Mouse (Mus musculus): ENCODE measurements around the gene Cbfa2t2.
"Not testable (repeated sequence)": the region's sequence is repeated elsewhere in the genome, so short reads cannot be mapped to it uniquely, and the experiment has no call there.

The Cbfa2t2 gene

DNA sequence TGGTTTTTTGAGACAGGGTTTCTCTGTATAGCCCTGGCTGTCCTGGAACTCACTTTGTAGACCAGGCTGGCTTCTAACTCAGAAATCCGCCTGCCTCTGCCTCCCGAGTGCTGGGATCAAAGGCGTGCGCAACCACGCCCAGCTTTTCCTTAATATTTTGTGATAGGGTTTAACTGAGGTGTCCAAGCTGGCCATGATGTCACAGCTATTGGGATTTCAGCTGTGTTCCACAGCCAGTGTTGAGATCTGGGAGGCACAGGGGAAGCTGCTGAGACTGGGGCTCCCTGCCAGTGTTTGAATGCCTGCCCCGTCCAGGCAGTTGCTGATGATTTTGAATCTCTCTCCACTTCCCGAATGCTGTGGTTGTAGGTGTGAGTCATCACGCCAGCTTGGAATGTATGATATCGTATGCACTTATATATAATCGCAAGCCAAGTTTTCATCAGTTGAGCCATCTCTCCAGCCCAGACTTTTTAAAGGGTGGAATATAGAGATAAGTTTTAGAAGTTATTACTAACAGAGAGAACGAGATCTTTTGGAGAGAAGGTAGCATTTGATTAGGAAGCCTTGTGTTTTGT, 27.4 kb downstream of the Cbfa2t2 start:
- ATAC-seq (ENCODE audit: insufficient number of reproducible peaks, low FRiP score, low TSS enrichment) = no peak

DNA sequence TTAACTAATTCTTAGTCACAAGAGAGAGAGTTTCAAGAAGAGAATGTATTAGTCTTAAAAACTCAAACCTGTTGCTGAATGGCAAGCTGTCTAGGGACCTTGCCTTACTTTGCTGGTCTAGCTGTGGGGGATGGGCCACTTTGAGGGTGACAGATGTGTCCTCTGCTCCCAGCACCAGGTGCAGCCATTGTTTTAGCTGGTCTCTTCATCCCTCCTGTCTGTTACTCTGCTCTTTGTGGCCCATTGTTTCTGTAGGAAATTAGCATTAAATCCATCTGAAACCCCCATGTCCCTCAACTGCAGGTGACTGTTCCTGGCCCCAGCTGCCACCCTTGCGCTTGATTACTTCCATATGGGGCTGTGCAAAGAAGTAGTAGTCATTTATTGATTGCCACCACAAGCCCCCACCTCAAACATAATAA, 29.6 kb downstream of the Cbfa2t2 start:
- no peak for ATAC-seq (ENCODE audit: insufficient number of reproducible peaks, low FRiP score, low TSS enrichment)

DNA sequence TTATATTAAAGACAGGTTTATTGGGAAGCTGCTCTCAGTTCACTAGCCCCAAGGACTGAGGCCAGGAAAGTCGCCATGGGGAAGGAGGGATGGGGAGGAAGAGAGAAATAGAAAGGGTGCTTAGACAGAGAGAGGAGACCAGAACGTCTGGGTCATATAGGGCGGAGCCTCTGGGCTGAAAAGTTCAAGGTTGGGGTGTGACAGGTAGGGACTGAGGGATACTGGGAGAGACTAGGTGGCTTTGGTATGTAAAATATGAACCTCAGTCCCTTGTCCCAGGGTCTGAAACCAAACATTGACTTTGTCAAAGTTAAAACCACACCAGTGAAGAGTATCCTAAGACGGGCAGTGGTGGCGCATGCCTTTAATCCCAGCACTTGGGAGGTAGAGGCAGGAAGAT, 30.9 kb downstream of the Cbfa2t2 start:
- ATAC-seq (ENCODE audit: insufficient number of reproducible peaks, low FRiP score, low TSS enrichment) = no peak

GRCm38 (mm10) chr2:154474251-154475061, 38.2 kb downstream of the Cbfa2t2 start:
- ATAC-seq (ENCODE audit: insufficient number of reproducible peaks, low FRiP score, low TSS enrichment) = no peak

DNA sequence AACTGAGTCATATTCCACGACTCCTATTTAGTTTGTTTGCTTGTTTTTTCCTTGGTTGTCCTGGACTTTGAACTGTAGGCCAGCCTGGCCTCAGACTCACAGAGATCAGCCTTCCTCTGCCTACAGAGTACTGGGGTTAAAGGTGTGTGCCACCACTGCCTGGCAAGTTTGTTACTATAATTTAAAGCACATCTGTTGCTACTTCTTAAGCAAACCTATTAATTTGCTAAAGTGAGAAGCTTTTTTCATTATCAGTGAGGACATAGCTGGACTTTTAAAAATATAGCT, 38.7 kb downstream of the Cbfa2t2 start:
- no peak for ATAC-seq (ENCODE audit: insufficient number of reproducible peaks, low FRiP score, low TSS enrichment)

- ATAC-seq (ENCODE audit: insufficient number of reproducible peaks, low FRiP score, low TSS enrichment) = no peak
These were observed 39.6 kb downstream of the Cbfa2t2 start for GRCm38 (mm10) chr2:154475861-154476260.

GRCm38 (mm10) chr2:154477028-154477427, 40.7 kb downstream of the Cbfa2t2 start:
- ATAC-seq (ENCODE audit: insufficient number of reproducible peaks, low FRiP score, low TSS enrichment) = no peak

DNA sequence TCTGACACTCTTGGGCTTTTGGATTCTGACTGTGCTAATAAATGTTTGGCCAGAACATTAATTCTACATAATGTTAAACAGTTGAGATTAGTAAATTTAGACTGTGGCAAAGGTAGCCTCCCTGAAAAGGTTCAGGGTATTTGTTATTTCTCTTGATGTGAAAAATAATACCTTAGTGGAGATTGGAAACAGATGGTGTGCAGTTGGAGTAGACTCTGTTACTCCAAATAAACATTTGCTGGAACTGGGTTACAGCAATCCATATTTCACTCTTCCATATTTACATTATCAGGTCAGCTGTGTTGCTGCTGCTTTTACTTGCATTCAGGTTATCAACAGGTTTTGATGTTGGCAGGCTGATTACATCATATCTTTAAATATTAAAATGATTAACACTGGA, 55.5 kb downstream of the Cbfa2t2 start:
- ATAC-seq (ENCODE audit: insufficient number of reproducible peaks, low FRiP score, low TSS enrichment) = 0 out of 2 replicates have a peak, but pooled peaks have one; percentile 56

DNA sequence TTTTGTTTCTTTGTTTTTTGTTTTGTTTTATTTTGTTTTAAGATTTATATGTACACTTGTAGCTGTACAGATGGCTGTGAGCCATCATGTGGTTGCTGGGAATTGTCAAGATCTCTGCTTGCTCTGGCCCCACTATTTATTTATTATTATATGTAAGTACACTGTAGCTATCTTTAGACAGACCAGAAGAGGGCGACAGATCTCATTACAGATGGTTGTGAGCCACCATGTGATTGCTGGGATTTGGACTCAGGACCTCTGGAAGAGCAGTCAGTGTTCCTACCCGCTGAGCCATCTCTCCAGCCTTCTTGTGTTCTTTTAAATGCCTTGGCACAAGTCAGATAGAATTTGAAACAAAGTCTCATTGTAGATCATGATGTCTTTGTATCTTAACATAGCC, 57.3 kb downstream of the Cbfa2t2 start:
- ATAC-seq (ENCODE audit: insufficient number of reproducible peaks, low FRiP score, low TSS enrichment) = not testable (repeated sequence)

GRCm38 (mm10) chr2:154495021-154495420, 58.7 kb downstream of the Cbfa2t2 start:
- no peak for ATAC-seq (ENCODE audit: insufficient number of reproducible peaks, low FRiP score, low TSS enrichment)

GRCm38 (mm10) chr2:154498571-154498970, 62.3 kb downstream of the Cbfa2t2 start:
- peak; percentile 72; the same call in 1 of the 2 replicates for ATAC-seq (ENCODE audit: insufficient number of reproducible peaks, low FRiP score, low TSS enrichment)

DNA sequence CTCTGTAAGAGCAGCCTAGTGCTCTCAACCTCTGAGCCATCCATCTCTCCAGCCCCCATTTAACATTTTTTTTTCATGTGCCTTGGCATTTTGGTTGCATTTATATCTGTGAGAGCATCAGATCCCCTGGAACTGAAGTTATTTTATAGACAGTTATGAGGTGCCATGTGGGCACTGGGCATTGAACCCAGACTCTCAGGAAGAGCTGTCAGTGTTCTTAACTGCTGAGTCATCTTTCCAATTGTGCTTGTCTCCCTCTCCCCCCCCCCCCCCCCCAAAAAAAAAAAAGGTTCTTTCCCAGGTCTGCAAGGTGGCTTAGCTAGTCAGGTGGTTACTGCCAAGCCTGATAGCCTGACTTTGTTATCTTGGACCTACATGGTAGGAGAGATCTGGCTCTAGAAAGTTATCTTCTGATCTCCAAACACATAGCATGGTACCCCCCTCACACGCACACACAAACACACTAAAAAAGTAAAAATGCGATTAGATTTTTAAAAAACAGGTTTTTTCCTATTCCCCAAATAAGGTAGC, 63.5 kb downstream of the Cbfa2t2 start:
- ATAC-seq (ENCODE audit: insufficient number of reproducible peaks, low FRiP score, low TSS enrichment) = no peak

DNA sequence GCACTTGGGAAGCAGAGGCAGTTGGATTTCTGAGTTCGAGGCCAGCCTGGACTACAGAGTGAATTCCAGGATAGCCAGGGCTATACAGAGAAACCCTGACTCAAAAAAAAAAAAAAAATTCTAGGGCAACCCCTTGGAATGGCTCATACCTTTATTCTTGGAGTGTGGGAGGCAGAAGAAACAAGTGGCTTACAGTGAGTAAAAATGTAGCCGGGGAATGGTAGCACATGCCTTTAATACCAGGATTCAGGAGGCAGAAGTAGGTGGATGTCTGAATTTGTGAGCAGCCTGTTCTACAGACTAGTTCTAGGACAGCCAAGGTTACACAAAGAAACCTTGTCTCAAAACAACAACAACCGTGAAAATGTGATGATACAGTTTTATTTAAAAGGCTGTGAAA, 64.5 kb downstream of the Cbfa2t2 start:
- no peak for ATAC-seq (ENCODE audit: insufficient number of reproducible peaks, low FRiP score, low TSS enrichment)

GRCm38 (mm10) chr2:154507076-154507475, 70.8 kb downstream of the Cbfa2t2 start:
- ATAC-seq (ENCODE audit: insufficient number of reproducible peaks, low FRiP score, low TSS enrichment) = no peak

DNA sequence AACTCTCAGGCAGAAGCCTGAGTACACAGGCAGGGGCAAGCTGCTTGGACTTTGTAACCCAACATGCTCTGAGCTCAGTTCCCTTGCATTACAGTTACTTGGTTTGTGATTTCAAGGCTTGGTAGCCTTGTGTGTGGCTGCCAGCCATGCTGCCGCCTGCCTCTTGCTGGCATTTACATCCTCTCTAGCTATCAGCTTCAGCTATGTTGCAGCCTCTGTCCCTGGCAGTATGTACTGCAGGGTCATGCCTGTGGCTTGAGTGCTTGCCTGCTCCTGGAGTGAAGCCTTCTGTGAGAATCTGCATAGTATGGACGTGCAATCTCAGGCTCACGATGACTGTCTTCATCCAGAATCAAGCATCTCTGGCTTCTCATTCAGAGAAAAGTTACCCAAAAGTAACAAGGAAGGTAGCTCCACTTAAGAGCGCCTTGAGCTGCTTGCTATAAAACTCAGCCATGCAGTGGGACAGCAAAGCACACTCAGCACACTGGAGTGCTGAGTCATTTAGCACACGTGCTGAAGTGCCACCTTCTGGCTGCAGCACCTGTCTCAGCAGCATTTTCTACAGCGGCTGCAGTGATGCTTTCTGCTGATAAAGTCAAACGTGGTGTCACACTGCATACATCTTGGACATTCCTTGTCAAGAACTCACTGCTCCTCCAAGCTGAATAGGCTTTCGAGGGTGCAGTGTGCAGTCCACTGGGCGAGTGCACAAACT, 71.4 kb downstream of the Cbfa2t2 start:
- peak; percentile 88; the same call in 1 of the 2 replicates for ATAC-seq (ENCODE audit: insufficient number of reproducible peaks, low FRiP score, low TSS enrichment)

GRCm38 (mm10) chr2:154508450-154508849, 72.2 kb downstream of the Cbfa2t2 start:
- no peak for ATAC-seq (ENCODE audit: insufficient number of reproducible peaks, low FRiP score, low TSS enrichment)

GRCm38 (mm10) chr2:154510141-154510540, 73.9 kb downstream of the Cbfa2t2 start:
- no peak for ATAC-seq (ENCODE audit: insufficient number of reproducible peaks, low FRiP score, low TSS enrichment)

- no peak for ATAC-seq (ENCODE audit: insufficient number of reproducible peaks, low FRiP score, low TSS enrichment)
These were observed 80.7 kb downstream of the Cbfa2t2 start for GRCm38 (mm10) chr2:154516944-154517343.

GRCm38 (mm10) chr2:154517424-154517823, 81.1 kb downstream of the Cbfa2t2 start:
- ATAC-seq (ENCODE audit: insufficient number of reproducible peaks, low FRiP score, low TSS enrichment) = no peak

GRCm38 (mm10) chr2:154521449-154521848, 85.2 kb downstream of the Cbfa2t2 start:
- no peak for ATAC-seq (ENCODE audit: insufficient number of reproducible peaks, low FRiP score, low TSS enrichment)

DNA sequence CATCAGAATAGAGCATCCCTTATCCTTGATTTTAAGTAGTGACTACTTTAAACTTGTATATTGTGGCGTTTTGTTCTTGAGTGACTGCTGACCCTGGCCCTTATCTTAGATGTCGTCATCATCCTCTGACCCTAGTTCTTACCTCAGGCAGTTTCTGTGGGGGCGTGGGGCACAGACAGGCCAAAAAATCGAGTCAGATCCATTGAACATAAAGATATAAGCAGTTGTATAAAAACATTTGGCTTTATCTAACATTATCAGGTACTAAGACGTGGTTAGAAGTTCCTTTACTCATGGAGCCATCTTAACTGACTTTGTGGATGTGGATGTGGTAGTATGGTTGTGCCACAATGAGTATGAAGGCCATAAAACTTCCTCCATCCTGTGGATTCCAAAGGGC, 86.1 kb downstream of the Cbfa2t2 start:
- no peak for ATAC-seq (ENCODE audit: insufficient number of reproducible peaks, low FRiP score, low TSS enrichment)

Data from cerebellum, adult (tissue).